Mouse (Mus musculus) heart, postnatal 0 days (tissue): Measurements from ENCODE around the gene Atp12a.

Source experiments
- CTCF ChIP-seq: IDR thresholded peaks from 2 replicates; pipeline ENCODE4 v1.5.1; 2016; ENCODE audit warnings: antibody characterized with exemption, control low read depth, low read depth
- EP300 ChIP-seq: IDR thresholded peaks from 2 replicates; pipeline ENCODE4 v1.6.1; 2016; ENCODE audit warnings: antibody characterized with exemption, low read depth

DNA sequence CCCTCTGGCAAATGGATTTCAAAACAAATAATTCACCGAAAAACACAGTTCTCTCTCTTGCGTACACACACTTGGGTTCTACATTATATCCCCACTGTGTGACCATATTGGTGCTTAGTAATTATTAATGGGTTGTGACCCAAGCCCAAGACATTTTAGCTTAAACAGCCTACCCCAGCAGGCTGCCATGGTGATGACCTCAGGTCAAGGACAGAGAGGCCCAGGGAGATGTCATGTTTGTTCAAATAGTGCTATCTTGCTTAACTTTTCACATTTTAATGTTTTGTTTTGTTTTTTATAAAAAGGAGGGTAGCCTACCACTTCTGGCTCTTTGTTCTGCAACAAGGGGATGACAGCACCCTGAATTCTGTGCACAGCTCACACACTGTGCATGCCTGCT is 27.2 kb upstream of the Atp12a start:
- TF ChIP-seq CTCF (no peak), EP300 (no peak)
